Mouse (Mus musculus) splenic B cell, adult 2 months (primary cell): ENCODE measurements at regions not wholly inside any gene's neighbourhood (a gene's known extent, or its start where the extent isn't known, plus 50 kb on each side); places are given as distances from the start of the nearest gene placed in this dataset.

Experiments
- DNase-seq: peaks from one replicate; pipeline ENCODE4 v3.0.0-alpha.2; 2011; ENCODE audit warnings: low read depth, low spot score
- H3K27me3 ChIP-seq: 2 replicates; pipeline ENCODE4 v1.6.1; 2012; ENCODE audit warnings: mild to moderate bottlenecking, low read length, moderate library complexity, mixed read lengths; ENCODE audit not compliant: control insufficient read depth, poor library complexity, insufficient read depth, severe bottlenecking
- H3K36me3 ChIP-seq: 2 replicates; pipeline ENCODE4 v1.6.1; 2012; ENCODE audit warnings: mild to moderate bottlenecking, low read length, moderate library complexity, mixed read lengths; ENCODE audit not compliant: control insufficient read depth, poor library complexity, insufficient read depth, severe bottlenecking

DNA sequence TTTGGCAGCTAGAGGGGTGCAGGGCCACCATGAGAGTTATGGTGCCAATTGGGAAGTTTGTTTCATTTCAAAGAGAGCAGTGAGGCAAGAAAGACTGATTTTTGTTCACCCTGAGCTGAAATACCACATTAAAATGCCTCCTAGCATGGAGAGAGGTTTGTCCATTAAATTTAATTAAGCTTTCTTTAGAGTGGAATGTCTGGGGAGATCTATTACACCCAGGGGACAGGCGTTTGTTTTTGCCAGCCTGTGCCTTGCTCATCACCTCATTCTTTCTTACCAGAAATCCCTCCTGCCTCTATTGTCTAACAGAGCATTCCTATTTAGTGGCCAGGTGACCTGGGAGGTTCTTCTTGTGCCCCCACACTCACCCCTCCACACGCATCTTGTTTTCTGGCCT lies 55.2 kb upstream of the Rcn1 start:
- no peak for DNase-seq
- H3K27me3 ChIP-seq, result no peaks in the 10 kb centered on the region

DNA sequence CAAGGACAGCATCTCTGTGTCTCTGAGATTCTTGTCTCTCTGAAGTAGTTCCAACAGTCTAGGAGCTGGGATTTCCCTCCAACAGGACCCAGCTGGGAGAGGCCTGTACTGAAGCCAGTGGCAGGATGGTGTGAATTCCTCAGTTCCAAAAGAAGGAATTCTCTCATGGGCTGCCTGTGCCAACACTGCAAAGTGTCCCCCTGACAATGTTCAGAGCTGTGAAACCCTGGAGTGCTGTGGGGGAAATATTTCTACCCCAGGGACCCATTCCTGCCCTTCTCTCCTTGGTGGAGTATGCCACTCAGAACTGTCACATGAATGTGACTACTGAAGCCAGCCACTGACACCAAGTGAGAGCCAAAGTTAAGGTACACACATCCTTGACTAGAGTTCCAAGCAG lies 55.7 kb upstream of the Rcn1 start:
- DNase-seq, result no peak
- Histone ChIP-seq H3K36me3 (no peaks in the 10 kb centered on the region), H3K27me3 (no peaks in the 10 kb centered on the region)

More for the DNA sequence above, 55.2 kb upstream of the Rcn1 start:
- H3K36me3 ChIP-seq, result no peaks in the 10 kb centered on the region

DNA sequence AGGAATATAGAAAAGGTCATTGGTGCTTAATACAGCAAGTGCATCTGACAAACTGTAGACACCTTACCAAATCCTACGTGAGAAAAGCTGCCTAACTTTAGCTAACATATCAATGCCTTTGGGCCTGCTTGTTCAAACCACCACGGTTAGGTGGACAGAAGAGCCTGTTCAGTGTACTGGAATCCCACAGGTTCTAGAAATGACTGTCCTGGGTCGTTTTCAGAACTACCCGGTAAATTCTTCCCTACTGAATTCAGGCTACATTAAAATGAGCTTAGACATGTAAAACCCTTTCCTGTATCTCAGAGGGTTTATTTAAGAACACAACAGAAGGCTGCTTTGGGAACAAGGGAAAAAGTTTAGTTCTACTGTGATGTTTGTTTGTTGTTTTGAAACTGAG lies 59.5 kb upstream of the Rcn1 start:
- H3K36me3 ChIP-seq, result no peaks in the 10 kb centered on the region
- DNase-seq, result no peak
- H3K27me3 ChIP-seq, result no peaks in the 10 kb centered on the region

DNA sequence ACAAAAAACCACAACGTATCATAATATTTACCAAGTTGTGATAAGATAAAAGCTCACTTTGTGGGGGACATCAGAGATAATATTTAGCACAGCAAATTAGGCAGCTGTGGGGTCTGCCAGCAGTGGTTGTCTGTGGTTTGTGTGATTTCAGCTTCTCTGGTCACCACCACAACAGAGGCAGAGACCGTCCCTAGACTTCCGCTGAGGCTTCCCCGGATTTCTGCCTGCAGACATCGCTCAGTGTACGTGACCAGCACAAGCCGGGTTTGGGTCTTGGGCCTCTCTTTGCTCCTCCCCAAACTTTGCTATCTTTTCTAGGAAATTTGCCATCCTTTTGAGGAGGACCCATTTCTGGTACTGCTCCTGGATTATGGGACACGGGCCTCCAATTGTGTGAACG lies 60.4 kb upstream of the Rcn1 start:
- DNase-seq, result no peak
- H3K27me3 ChIP-seq, result no peaks in the 10 kb centered on the region
- no peaks in the 10 kb centered on the region for H3K36me3 ChIP-seq

DNA sequence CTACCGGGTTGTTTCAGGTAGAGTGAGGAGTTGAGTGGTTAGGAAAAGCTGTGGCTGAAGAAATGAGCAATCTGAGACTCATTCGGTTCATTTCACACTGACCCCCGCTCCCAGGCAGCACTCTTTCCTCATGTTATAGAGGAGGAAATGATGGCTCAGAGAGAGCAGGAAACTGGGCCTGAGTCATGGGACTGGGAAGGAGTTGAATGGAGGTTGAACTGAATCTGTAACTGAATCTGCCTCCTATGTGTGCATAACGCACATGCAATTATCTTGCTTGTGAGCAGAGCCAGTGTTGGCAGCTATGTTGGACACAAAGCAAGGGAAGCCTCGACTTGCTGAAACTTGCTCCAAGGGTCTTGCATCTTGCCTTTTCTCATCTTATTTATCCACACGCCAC lies 66.5 kb upstream of the Rcn1 start:
- Histone ChIP-seq H3K27me3 (no peaks in the 10 kb centered on the region), H3K36me3 (no peaks in the 10 kb centered on the region)
- DNase-seq, result no peak

DNA sequence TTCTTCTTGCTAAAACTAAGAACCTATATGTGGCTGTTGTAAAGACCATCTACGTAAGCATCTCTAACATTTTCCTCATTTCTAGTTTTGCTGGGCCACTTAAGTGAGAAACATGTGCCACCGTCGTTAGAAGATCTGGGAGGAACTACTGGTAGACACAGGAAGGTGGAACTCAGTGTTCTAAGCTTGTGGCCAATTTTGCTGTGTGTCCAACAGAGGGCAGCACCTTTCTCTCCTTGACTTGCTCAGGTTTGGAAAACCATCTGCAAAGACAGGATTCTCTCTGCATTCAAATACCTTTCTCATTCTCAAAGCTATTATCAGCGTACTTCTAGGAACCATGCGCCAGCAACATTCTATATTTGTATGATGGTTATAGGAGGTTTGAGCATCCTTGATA lies 69.8 kb upstream of the Rcn1 start:
- DNase-seq, result peak; percentile 8
- Histone ChIP-seq H3K36me3 (no peaks in the 10 kb centered on the region), H3K27me3 (no peaks in the 10 kb centered on the region)

DNA sequence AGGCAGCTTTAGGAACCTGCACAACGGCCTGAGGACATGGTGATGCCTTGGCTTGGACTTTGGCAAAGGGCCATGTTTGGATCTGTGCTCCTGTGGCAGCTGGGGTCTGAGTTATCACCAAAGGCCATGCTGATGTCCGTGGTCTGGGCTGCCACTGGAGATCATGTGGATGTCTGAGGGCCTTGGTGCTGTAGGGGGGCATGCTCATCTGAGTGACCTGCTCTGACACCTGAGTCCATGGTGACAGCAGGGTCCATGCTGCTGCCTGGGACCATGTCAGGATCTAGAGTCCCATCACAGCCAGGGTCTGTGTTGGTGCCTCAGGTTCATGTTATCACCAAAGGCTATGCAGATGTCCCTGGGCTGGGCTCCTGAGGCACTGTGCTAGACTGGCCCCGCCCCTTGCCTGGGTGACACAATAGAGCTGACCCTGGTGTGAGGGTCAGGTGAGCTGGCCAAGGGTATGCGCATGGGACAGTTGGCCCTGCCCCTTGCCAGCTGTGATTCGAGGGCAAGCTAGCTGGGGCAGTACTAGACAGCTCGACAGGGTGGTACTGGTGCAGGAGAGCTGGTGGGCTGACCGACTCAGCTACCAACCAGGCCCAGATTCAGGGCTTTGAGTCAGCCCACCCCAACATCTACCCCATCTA lies 77.0 kb upstream of the Rcn1 start:
- Histone ChIP-seq H3K36me3 (no peaks in the 10 kb centered on the region), H3K27me3 (no peaks in the 10 kb centered on the region)
- DNase-seq, result no peak

DNA sequence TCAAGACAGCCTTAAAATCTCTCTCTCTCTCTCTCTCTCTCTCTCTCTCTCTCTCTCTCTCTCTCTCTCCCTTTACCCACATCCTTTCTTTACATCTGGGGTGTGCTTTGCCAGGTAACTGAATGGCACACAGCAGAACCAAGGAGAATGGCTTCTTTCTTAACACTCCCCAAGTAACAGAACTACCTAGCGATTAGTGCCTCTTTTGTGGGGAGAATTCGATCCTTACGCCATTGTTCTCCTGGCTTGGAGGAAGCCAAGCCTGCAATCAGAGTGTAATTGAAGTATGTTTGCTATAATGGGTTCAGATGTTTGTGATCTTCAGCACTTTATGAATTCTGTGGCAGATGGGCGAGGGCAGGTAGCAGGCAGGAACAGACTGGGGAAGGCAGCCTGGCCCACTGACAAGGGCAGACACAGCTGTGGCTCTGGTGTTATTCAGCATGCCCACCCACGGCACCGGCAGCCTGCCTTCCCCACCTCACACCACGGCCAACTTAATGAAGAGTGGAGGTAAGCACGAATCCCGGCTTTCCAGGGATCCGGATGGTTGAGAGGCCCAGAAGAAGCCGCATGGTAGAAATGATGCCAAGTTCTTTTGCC lies 83.0 kb upstream of the Rcn1 start:
- no peaks in the 10 kb centered on the region for H3K27me3 ChIP-seq
- no peak for DNase-seq

DNA sequence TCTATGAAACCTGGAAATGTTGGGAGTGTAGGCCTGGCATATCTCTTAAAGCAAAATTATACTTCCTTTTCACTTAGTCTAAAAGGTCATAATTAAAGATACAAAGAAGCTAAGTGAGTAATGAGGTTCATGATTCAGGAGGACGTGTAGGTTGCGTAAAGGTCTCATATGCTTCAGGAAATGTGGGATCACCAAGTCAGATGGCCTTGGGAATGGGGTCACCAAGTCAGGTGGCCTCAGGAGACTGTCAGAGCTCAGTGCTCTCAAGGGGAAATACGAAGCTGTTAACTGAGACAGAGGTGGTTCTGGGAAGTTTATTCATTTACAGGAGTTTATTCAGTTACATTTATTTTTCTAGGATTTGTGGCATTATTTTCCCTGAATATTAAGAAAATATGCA lies 85.4 kb upstream of the Rcn1 start:
- no peaks in the 10 kb centered on the region for H3K27me3 ChIP-seq
- no peak for DNase-seq
- H3K36me3 ChIP-seq, result no peaks in the 10 kb centered on the region

More for the DNA sequence above, 83.0 kb upstream of the Rcn1 start:
- no peaks in the 10 kb centered on the region for H3K36me3 ChIP-seq

DNA sequence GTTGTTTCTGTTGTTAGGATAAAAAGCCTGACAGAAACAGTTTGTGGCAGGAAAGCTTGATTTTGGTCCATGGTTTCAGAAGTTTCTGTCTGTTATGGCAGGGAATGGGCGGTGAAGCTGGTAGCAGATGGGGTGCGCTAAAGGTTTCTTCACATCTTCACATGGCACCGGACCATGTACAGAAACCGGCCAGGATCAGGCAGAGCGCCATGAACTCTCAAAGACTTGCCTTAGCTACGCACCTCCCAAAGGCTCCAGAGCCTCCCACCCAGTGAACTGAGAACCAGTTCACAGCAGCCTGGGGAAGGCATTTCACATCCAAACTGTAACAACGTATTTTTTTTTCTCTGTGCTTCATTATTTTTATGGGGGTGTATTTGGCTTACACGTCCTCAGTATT lies 86.2 kb upstream of the Rcn1 start:
- no peak for DNase-seq

DNA sequence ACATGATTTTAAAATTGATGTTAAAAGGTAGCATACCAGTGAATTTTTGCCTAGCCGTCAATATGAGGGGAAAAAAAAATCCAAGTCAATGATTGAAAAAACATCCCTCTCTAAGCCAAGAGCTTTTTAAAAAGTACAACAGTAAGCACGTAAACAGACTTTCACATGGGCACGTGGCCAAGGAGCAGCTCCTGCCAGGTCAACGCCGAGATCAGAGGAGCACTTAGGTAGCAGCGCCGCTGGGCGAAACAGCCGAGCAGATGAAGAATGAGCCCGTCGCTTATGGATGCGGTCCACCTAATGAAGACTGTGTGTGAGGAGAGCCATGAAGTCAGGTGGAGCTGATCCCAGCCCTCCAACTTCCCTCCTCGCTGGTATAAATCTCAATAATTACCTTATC lies 96.7 kb upstream of the Rcn1 start:
- DNase-seq, result no peak
- H3K27me3 ChIP-seq, result no peaks in the 10 kb centered on the region

More for the DNA sequence above, 86.2 kb upstream of the Rcn1 start:
- Histone ChIP-seq H3K36me3 (no peaks in the 10 kb centered on the region), H3K27me3 (no peaks in the 10 kb centered on the region)

DNA sequence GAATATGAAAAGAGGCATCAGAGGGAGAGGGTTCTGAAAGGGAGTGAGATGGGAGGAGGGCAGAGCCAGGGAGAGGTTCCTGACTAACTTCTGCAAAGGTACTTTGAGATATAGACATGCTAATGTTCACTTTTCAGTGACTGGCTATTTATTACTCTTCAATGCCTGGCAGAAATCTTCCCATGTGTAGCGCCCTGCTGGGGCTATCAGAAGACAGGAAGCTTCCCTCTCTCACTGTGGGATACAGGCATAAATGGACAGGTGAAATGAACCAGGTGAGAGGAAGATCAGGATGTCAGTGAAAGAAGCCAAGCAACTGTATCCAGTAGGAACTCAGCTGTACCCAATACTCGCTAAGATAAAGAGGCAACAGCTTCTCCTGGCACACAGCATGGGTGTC lies 105.1 kb upstream of the Rcn1 start:
- Histone ChIP-seq H3K27me3 (no peaks in the 10 kb centered on the region), H3K36me3 (no peaks in the 10 kb centered on the region)
- DNase-seq, result no peak

More for the DNA sequence above, 96.7 kb upstream of the Rcn1 start:
- no peaks in the 10 kb centered on the region for H3K36me3 ChIP-seq

DNA sequence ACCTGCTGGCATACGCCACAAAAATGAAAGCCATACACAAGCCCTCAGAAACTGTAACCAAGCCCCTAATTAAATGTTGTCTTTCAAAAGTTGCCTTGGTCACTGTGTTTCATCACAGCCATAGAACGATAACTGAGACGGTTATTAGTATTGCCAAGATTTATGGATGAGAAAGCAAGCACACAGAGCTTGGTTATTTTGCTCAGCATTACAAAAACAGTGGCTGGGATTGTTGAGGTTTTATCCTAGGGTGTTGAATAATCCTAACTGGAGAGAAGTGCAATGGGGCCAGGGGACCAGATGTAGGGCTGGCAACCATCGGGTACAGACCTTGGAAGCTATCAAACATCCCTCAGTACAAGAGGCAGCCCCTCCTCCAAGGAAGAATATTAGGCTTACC lies 106.4 kb upstream of the Rcn1 start:
- DNase-seq, result no peak
- Histone ChIP-seq H3K36me3 (no peaks in the 10 kb centered on the region), H3K27me3 (no peaks in the 10 kb centered on the region)

DNA sequence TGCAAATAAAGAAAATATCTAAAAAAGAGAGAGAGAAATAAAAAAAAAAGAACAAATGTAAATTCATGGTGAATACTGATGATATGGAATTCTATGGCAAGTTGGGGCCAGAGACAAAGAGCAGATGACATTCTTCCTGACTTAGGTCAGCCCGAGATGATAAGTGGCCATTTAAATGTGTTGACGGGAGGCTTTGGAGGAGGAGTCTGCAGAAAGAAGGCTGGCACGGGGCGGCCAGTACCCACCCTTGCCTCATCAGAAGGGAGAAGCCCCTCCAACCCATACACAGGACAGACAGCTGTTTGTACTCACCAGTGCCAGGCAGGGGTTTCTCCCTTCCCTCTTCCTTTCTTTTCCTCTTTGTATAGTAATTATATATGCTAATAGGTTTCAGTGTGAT lies 108.0 kb upstream of the Rcn1 start:
- DNase-seq, result no peak
- no peaks in the 10 kb centered on the region for H3K27me3 ChIP-seq
- no peaks in the 10 kb centered on the region for H3K36me3 ChIP-seq

DNA sequence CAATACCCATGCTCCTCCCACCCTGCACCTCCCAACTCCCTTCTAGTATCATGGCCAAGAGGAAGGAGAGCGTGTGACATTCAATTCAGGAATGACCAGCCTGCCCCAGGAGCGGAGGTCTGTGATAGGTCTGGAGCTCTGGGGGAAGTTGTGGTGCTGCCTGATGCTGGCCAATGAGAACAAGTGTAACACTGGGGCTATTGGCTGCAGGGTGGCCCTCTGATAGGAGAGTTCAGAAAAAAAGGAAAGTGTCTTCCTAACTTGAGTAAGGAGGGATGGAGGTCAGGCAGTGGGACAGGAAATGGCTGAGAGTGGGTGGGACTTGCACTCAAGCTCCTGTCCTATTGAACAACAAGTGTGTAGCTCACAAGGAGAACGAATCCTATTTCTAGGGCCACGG lies 111.7 kb upstream of the Rcn1 start:
- Histone ChIP-seq H3K36me3 (no peaks in the 10 kb centered on the region), H3K27me3 (no peaks in the 10 kb centered on the region)

DNA sequence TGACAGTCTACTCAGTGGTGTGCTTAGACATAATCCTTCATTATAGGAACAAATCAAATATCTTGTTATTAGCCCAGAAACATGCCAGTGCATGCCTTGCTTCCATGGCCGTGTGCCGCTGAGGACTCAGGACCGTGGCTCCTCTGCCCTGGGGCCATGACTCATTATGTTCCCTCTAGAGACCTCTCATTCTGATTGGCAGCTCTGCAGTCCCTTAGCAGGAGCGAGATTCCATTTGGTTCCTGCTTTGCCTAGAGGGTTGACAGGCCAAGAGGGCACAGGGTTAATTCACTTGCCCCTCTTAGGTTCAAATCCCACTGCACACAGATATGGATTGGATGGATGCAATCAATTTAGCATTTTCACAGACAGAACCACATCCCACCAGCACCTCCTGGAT lies 112.6 kb upstream of the Rcn1 start:
- no peak for DNase-seq
- Histone ChIP-seq H3K27me3 (no peaks in the 10 kb centered on the region), H3K36me3 (no peaks in the 10 kb centered on the region)

More for the DNA sequence above, 111.7 kb upstream of the Rcn1 start:
- no peak for DNase-seq
